Mouse (Mus musculus) mesoderm, embryonic 11.5 days (tissue): ENCODE measurements around the gene Shank3.

ENCODE experiments used
- DNase-seq: peaks from one replicate; pipeline ENCODE4 v3.0.0-alpha.2; 2012; ENCODE audit warnings: low read depth, low spot score

The Shank3 gene

DNA sequence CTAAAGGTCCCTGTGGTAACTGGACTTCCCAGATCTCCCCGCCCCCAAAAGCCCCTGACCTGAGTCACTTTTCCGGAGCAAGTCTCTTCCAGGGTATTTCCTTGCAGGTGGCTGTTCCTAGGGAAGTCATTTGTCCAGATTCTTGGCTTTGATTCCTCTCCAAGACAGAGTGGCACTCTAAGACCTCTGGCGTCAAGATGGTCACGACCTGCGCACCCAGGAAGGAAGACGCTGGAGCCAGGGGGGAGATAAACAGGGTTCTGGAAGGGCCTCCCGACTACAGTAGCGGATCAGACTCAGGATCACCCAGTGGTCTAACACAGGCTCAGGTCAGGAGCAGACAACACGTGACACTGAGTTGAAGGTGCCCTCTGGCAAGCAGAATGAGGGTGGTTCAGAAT lies 22.3 kb upstream of the Shank3 start, which contains the start of gene Arsa:
Gene Arsa, minus strand, starts transcription at position 335 of the 401 bp plus-strand sequence.
- no peak for DNase-seq

DNA sequence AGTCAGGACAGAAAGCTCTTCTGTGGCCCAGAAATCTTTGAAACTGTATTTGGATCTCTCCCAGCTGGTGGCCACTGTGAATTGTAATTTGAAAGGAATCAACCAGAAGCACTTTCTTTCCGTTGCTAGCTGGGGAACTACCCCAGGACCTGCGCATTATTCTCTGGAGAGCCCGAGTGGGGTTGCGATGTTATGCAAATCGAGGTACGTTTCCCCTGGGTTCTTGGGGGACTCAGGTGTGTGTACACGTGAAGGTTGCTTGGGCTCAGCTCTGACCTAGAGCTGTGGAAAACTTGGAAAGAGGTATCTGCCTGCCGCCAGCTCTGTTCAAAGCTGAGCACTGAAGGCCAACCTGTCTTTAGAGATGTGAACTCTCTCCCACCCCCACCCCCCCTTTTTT lies 21.6 kb upstream of the Shank3 start:
- no peak for DNase-seq

DNA sequence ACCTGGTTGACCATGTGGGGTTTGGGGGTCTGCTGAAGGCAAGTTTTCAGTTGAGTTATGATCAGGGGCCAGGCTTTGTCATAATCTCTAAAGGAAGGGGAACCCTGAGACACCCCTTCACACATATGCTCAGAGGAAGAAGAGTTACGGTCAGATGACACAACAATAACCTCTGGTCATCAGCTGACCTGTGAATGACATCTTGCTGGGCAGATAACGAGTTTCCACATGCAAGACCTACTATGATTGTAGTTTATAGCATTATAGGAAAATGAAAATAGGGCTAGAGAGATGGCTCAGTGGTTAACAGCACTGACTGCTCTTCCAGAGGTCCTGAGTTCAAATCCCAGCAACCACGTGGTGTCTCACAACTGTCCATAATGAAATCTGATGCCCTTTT lies 20.8 kb upstream of the Shank3 start:
- DNase-seq: no peak

DNA sequence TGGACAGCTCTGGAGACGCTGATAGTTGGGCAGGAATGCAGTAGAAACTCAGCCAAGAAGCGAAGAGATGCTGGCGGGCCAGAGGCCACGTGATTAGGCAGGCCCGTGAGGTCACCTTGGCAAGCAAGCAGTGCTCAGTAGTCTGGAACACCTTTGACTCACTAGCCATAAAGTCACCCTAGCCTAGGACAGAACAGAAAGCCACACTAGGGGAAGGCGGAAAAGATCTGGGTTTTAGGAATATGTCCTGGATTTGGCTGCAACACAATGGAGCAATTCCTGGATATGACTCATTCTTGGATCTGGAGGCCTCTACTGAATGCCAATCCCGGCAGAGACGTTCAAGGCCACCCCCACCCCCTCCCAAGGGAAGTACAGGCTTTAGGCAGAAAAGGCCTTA lies 18.8 kb upstream of the Shank3 start:
- no peak for DNase-seq

DNA sequence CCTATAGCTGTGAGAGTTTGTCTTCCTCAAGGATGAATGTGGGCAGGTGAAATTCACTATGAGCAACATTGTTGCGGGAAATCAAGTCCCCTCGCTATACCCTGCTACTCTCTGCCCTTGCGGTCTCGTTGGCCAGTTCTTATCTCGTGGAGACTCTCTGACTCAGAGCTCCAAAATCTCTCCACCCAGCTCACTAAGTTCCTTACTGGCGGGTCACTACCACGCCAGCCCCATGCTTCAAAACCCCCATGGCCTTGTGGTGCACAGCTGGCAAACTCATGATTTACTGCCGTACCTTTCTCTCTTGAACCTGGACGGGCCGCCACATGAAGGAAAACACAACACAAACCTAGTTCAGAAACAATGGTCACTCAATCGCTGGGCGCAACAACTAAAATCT lies 11.2 kb upstream of the Shank3 start:
- no peak for DNase-seq

DNA sequence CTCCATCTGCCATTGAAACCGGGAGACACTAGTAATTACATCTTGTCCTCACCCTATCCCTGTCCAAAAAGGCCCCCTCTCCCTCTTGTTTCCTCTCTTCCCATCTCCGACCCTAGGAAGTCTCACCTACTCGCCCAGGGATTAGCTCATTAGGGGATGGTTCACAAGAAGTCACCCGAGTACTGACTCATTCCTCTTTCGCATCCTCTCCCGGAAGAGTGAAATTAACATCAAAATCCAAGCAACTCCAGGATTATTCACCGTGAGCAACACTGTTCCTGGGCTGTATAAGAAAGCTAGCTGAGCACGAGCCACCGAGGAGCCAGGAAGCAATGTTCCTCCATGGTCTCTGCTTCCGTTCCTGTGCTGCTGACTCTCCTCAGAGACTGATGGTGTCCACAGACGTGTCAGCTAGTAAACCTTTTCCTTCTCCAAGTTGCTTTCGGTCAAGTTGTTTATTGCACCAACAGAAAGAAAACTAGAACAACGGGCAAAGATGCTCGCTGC lies 10.8 kb upstream of the Shank3 start:
- no peak for DNase-seq

DNA sequence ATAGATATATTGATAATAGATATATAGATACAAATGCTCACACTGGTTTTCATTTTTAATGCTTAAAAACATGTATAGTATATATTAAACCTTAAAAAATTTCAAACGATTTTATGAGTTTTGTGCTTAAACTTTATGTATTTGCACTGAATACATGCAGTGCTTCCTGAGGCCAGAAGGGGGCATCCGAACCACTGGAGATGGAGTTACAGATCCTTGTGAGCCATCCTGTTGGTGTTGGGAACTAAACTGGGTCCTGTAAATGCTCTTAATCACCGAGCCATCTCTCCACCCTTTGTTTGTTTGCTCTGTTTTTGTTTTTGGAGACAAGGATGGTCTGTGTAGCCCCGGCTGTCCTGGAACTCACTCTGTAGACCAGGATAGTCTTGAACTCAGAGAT lies 4.5 kb upstream of the Shank3 start:
- DNase-seq: no peak

DNA sequence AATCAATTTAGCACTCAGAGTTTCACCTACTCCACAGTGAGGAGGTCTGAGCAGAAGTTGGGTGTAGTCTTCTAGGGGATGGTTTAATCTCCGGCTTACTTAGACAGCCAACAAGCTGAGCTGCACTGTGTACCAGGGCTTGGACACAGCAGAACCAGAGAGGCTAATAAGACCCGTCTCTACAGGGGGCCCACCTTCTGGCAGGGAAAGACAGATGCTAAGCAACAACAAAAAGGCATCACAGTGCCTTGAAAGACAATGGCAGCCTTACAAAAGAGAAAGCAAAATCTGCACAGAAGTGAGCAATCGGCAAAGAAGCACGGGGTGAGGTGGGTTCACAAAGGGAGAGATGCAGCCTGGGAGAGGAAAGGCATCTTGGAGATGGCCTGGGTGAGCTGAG lies 3.3 kb upstream of the Shank3 start:
- no peak for DNase-seq

DNA sequence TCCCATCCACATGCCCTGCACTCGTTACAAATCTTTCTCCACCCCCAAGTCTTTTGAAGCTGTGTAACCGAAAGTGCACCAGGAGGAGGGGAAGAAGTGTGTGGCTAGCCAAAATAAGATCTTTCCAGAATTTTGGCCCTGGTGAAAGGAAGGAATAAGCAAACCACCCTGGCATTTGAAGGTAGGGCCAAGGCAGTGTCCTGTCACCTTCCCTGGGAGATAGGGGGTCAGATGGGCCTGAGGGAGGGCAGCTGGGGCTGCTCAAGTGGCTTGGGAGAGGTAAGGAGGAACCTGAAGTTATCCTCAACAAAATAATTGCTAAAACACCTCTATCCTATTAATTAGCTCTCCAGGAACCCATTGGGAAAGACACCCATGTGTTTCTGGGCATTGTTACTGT lies 2.6 kb upstream of the Shank3 start:
- DNase-seq: no peak

DNA sequence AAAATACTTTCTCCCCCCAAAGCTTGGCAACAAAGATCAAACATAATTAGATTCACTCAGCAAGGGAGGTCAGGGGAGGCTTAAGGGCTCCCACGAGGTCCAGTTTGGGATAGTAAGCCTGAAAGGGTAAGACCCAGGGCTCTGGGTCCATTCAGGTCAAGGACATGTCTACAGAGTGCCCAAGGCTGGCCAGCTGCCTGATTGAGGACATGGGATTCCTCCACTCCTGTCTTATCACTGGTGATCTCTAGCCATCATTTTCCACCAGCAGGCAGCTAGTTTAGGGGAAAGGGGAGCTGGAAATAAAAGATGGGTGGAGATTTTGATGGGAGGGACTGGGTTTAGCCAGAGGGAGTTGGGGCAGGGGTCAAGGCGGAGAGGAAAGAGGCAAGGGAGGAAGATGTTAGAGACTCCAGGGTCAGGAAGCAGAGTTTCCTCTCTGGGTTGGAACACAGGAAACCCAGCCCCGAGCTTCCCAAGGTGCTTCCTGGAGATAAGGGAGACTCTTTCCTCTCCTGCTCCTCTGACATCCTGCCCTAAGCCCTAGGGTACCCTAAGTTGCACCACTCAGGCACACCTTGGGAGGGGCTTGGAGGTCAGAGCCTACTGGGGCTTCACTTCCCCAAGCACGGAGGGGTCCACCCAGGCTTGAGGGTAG lies 1.9 kb upstream of the Shank3 start:
- DNase-seq: peak; percentile 30

DNA sequence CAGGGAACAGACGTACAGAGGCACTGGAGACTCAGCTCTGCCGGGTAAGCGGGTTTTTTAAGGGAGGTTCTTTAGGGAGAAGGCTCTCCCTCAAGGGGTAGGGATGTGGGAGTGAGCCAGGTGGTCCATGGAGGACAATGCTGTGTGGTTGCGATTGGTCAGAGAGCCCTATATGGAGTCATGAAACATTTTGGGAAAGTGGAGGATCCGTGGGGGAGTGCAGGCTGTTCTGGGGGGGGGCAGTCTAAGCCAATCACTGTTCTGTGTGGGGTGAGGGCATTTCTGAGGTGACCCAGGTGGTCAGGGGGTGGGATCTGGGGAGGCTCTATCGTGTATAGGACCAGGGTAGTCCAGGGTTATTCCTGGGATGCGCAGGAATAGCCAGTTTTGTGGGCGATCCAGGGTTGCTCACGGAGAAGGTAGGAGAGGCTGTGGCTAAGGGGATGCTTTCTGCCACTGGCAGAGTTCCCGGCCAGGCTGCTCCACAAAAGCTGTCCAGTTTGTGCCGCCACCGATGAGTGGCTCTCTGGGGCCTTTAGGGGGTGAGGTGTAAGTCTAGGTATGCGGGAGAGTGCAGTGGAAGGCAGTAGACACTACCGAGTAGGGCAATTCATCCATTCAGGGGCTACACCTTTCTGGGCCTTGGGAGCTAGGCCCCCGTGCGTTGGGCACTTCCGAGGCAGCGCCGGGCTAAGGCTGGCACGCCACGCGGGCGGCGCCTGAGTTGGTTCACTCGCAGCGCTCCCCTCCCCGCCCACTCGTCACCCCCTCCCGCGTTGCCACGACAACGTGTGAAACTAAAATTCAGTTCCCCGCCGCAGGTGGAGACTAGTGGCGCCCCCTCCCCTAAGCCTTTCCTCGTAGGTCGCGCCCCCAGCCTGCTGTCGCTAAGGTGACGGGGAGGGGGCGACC lies 1.1 kb upstream of the Shank3 start:
- peak; percentile 29 for DNase-seq

DNA sequence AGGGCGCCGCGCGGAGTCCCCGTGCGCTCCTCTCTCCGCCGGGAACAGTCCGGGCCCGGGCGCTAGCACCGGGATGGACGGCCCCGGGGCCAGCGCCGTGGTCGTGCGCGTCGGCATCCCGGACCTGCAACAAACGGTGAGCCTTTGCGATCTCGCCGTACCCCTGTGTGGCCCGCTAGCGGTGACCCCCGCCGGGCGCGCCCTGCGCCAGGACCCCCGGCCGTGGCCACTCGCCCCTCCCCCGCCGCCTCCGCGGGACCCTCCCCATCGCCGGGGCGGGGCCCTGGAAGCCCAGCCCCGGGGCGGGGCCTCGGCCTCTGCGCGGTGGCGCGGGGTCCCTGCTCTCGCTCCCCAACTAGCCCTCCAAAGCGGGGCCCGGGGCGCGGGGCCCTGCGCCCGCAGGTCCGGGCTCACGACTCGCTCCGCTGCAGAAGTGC lies 379 bp downstream of the Shank3 start:
- DNase-seq: peak; percentile 75

DNA sequence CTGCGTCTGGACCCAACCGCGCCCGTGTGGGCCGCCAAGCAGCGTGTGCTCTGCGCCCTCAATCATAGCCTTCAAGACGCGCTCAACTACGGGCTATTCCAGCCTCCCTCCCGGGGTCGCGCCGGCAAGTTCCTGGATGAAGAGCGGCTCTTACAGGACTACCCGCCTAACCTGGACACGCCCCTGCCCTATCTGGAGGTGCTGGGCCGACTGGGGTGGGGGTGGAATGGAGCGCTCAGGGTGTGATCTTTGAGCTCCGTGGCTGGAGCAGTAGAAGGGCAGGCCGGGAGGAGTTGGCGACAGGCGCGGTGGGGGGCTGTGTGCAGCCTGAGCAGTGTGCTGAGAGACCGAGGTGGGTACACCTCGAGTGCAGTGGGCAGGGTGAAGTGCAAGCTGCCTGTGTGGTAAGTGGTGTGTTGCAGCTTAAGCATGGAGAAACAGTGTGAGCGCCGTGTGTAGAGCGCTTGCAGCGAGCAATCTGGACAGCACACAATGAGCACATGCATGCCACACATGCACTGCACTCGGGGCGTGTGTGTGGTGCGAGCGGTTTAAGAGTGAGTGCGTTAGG lies 883 bp downstream of the Shank3 start:
- DNase-seq: peak; percentile 56

DNA sequence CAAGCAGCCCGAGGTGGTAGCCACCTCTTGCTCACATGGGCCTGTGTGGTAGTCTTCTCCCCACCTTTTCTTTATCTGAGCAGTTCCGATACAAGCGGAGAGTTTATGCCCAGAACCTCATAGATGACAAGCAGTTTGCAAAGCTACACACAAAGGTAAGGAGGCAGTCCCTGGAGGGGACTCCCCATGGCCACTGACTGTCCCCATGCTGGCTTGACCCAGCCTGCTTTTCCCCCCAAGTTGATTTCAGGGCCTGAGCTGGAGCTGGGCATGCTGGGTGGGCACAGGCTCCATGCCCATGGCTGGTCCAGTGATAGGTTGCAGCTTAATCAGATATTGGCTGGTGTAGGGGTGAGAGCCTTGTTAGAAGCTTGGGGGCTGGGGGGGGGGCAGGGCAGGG lies 1.9 kb downstream of the Shank3 start:
- DNase-seq: no peak

DNA sequence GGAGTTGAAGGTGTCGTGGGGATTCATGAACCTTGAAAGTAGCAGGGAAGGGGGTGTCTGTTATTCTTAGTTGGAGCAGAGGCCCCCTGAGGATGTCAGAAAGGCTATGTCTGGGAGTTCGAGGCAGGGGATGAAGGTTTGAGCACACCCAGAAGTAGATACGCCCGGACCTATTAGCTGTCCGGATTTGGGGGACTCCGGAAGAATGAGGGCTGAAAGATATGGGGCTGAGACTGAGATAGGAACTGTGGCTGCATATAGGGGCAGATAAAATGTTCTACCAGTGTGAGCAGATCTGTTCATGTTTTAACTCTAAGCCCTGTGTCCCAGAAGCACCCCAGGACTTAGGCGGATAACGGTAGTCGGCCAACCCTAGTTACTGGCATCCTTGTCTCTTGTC lies 5.4 kb downstream of the Shank3 start:
- DNase-seq: no peak

DNA sequence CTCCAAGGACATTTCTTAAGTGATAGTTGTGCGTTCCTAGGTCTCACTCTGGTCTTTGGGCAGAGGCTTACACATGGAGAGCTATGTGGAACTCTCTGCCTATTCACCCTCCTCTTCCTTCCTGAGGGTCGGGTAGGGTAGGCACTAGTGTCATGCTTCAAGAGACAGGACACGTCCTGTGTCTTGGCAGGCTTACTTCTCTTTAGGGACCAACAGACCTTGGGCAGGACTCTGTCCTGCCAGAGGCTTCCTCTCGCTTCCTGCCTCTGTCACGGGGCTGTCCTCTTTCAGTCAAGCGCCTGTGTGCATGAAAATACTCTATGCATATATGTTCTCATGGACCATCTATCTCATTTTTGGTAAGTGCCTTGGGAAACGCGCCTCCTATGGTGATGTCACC lies 8.3 kb downstream of the Shank3 start:
- no peak for DNase-seq

DNA sequence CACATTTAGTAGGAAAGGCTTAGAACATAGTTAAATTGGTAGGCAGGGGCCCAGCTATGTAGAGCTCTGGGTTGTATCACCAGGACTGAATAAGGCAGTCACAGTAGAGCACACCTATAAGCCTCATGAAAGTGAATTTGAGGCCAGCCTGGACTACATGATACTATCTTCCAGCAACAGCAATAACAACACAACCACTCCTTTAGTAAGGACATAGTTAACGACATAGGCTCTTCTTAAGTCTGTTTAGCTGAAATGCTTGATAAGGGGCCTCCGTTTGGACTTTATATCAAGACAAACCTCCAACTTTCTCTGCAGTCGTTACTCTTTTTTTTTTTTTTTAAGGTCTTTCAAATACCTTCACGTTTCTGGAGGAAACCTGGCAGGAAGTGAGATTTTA lies 13.3 kb downstream of the Shank3 start:
- DNase-seq: no peak

DNA sequence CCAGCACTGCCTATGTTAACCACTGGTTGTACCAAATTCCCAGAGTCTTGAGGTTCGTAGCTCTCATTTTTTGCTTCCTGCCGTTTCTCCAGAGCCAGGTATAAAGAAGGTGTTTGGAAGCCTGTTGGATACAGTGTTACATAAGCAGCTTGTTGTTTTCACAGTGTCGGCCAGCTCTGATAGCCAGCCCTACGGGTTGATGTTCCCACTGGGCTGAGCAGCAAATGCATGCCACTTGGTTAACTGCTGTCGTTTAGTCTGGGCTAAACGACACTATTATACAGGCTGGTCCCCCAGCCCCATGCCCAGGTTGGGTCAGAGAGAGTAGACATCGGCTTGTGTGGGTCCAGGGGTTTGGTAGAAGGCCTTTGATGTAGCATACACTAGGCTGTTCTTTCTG lies 22.5 kb downstream of the Shank3 start:
- DNase-seq: no peak

DNA sequence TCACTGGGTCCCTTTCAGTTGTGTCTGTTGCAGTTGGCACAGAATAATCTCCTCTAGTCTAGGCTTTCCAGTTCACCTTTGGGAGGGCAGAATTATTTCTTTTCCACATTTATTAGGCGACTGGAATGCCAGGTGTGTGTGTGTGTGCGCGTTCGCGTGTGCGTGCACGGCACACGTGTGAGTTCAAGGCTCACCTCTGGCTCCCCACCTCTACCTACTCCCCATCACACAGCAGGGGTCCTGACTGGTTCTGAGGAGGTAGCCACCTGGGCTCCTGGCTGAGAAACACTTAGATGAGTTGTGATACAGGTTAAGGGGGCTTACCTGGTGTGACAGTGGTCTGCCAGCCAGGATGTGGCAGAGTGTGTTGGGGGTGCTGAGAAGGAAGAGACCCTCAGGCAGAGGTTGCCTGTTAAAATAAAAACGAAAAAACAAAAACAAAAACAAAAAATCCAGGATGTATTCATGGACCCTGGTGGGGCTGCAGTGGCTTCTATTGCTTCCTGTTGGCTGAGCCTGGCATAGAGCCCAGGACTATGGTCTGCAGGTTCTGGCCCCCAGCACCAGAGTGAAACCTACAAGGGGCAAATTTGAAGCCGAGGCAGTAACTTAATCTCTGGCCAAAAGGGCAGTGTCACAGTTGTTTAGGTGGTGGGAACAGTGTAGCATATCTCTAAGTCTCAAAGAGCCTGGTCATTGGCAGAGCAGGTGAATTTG lies 23.3 kb downstream of the Shank3 start:
- DNase-seq: no peak

DNA sequence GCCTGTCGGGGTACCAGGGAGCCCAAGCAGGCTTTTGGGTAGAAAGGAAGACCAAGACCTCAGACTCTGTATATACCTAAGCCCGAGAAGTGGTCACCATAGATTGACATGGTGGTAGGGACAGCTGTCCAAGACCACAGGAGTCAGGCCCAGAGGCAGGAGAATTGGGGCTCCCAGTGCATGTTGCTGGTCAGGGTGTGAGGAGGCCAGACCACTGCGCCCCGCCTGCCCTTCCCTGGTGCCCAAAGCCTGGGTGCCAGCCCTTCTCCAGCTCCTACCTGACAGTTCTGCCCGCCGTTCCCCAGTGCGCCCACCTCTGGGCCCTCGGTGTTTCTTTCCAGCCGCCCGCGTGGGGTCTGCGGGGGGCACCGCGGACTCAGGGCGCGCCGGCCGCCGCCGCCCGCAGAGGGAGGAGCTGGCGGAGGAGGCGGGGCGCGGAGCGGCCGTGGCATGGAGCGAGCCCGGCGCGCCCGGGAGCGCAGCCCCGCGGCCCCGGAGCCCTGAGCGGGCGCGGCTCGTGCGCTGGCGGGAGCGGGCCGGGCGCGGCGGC lies 23.9 kb downstream of the Shank3 start:
- no peak for DNase-seq

DNA sequence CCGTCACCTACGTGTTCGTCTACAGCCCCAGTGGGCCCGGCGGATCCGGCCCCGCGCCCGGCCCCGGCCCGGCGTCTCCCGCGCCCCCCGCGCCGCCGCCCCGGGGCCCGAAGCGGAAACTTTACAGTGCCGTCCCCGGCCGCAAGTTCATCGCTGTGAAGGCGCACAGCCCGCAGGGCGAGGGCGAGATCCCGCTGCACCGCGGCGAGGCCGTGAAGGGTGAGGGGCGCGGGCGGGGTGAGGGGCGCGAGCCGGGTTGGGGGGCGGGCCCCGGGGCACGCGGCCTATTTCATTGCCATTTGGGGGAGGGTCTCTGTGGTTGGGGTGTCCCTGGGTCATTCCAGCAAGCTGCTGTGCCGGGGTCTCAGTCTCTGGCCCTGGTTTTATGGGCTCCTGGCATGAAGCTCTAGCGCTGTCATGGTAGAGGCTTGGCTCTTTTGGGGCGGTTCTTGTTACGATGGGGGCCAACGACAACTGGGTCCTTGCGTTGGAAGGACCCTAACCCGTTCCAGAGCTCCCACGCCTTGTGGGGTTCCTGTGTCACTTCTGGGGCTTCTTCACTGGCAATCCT lies 24.7 kb downstream of the Shank3 start:
- no peak for DNase-seq
